Mouse (Mus musculus): Measurements from ENCODE around the gene Pcdh11x.
"Not testable (repeated sequence)": the region's sequence is repeated elsewhere in the genome, so short reads cannot be mapped to it uniquely, and the experiment has no call there.

The Pcdh11x gene

GRCm38 (mm10) chrX:120670236-120670635 is 380.2 kb downstream of the Pcdh11x start:
- DNase-seq (ENCODE audit: low read depth, low spot score); H3K27me3 ChIP-seq (ENCODE audit: control insufficient read depth, insufficient read depth, low read length, poor library complexity, severe bottlenecking); H3K36me3 ChIP-seq (ENCODE audit: control insufficient read depth, insufficient read depth, low read length, poor library complexity, severe bottlenecking): not testable (repeated sequence)

GRCm38 (mm10) chrX:120734144-120734543 is 444.1 kb downstream of the Pcdh11x start:
- no peaks in the 10 kb centered on the region for H3K36me3 ChIP-seq (ENCODE audit: control insufficient read depth, insufficient read depth, low read length, poor library complexity, severe bottlenecking)
- DNase-seq (ENCODE audit: low read depth, low spot score), result no peak
- no peaks in the 10 kb centered on the region for H3K27me3 ChIP-seq (ENCODE audit: control insufficient read depth, insufficient read depth, low read length, poor library complexity, severe bottlenecking)

GRCm38 (mm10) chrX:120735792-120736191 is 445.7 kb downstream of the Pcdh11x start:
- H3K36me3 ChIP-seq (ENCODE audit: control insufficient read depth, insufficient read depth, low read length, poor library complexity, severe bottlenecking), result no peaks in the 10 kb centered on the region
- no peak for DNase-seq (ENCODE audit: low read depth, low spot score)
- H3K27me3 ChIP-seq (ENCODE audit: control insufficient read depth, insufficient read depth, low read length, poor library complexity, severe bottlenecking), result no peaks in the 10 kb centered on the region

- no peaks in the 10 kb centered on the region for H3K27me3 ChIP-seq (ENCODE audit: control insufficient read depth, insufficient read depth, low read length, poor library complexity, severe bottlenecking)
- DNase-seq (ENCODE audit: low read depth, low spot score), result no peak
- no peaks in the 10 kb centered on the region for H3K36me3 ChIP-seq (ENCODE audit: control insufficient read depth, insufficient read depth, low read length, poor library complexity, severe bottlenecking)
Observed at GRCm38 (mm10) chrX:120944556-120944955, 654.5 kb downstream of the Pcdh11x start.

All from splenic B cell, adult 2 months (primary cell).